Mouse (Mus musculus) ovary, postnatal 36 days (tissue): ENCODE data around the gene Pogz.
A peak's percentile ranks its signal among the peaks of the same experiment; 100 is the strongest.

Source experiments
- DNase-seq: peaks from one replicate; pipeline ENCODE4 v3.0.0; 2022; ENCODE audit warnings: low spot score, mixed read lengths

The Pogz gene

DNA sequence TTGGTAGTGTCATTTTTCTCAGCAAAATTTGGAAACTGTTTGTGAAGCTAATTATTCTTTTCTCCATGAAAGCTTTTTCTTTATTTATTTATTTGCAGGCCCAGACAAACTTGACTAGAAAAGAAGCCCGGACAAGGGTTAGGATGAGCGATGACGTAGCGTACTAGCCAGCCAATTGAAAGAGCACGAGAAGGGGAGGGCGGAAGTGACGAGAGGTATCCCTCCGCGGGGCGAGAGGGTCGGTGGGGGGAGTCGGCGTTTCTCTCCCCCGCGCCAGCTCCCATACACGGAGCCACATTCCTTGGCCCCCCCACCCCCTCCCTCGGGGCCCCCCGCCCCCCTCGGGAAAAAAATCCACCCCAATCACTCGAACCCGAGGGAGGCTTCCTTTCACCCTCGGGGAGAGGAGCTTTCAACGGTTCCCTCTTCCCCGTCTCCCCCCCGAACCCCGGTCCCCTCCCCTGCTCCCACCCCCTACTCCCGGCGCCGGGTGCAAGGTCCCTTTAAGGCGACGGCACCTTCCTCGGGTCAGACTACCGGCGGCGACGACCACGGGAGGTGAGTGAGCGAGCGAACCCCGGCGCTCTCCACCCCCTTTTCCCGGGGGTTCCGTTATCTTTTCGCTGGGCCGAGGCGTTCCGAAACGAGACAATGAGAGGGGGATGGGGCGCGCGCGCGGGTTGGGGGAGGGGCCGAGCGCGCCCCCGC, at the start of gene Pogz:
Pogz (plus strand) TSS at position 385 of the 708 bp plus-strand sequence.
- peak; percentile 93 for DNase-seq

DNA sequence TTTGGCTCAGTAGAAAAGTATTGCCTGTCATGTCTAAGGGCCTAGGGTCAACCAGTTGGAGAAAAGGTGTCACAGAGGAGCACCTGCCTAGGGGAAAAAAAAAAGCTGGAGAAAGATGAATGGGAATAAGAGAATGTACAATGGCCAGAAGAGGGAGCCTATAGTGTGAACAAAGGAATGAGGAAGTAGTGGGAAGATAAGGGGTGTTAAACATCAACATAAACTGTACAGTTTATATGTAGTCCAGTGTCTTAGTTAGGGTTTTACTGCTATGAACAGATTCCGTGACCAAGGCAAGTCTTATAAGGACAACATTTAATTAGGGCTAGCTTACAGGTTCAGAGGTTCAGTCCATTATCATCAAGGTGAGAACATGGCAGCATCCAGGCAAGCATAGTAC, 48.3 kb upstream of the Pogz start:
- no peak for DNase-seq

DNA sequence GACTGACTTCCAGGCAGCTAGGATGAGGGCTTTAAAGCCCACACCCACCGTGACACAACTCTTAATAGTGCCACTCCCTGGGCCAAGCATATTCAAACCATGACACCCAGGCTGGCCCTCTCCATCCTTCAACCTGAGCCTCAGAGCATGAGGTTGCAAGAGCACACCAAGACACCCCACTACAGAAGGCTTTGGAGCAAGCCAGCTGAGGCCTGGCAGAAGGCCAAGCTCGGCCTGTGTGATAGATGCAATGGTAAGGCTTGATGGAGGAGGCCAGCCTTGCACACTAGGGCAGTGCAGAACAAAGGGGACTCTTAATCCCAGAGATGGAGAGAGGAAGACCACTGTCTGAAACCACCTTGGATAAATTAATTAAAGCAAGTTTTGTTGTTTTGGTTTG, 47.9 kb upstream of the Pogz start:
- DNase-seq, result no peak

DNA sequence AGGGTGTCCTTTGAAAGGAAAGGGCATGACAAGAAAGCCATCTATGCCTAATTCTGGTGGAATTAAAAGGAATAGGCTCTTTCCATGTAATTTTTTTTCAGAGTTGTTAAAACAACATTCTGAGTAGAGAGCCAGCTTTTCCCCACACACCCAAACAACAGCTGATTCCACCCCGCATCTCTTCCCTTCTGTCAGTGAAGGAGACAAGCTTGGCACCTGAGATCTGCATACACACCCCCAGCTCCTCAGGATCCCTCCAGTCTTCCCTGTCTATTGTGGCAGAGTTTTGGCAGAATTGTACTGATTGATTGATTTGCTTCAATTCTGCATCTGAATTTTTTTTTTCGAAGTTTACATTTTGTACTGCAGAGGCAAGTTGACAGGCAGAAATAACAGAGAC, 45.1 kb upstream of the Pogz start:
- DNase-seq, result no peak

DNA sequence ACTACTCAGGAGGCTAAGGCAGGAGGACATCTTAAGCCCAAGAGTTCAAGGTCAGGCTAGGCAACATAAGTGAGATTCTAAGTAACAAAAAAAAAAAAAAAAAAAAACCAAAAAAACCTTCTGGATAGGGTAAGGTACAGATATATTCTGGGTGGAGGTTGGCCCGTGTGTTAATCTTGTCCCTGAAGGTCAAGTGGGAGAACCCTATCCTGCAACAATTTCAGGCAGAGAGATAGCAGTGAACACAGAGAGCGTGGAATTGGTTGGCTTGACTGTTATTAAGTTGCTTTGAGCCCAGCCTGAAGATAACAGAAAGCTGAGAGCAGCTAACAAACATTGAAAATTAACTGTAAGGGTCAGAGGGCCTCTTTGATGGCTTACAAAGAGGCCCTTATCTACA, 43.7 kb upstream of the Pogz start:
- DNase-seq, result no peak

GRCm38 (mm10) chr3:94794359-94794758, 43.0 kb upstream of the Pogz start:
- DNase-seq, result no peak

GRCm38 (mm10) chr3:94795596-94796140, 41.7 kb upstream of the Pogz start:
- DNase-seq, result no peak

GRCm38 (mm10) chr3:94796181-94796580, 41.2 kb upstream of the Pogz start:
- DNase-seq, result no peak

GRCm38 (mm10) chr3:94804146-94804545, 33.2 kb upstream of the Pogz start:
- DNase-seq, result no peak

GRCm38 (mm10) chr3:94804976-94805375, 32.4 kb upstream of the Pogz start:
- no peak for DNase-seq

DNA sequence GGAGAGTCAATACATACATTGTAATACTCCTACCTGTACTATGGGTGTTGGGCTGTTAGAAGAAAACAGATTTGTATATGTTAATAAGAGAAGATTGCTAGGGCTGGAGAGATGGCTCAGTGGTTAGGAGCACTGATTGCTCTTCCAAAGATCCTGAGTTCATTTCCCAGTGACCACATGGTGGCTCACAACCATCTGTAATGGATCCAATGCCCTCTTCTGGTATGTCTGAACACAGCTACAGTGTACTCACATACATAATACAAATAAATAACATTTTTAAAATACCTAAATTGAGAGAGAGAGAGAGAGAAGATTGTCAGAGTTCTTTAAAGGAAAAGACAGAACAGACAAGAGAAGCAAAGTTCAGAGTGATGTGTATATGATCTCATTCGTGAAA, 29.1 kb upstream of the Pogz start:
- no peak for DNase-seq

DNA sequence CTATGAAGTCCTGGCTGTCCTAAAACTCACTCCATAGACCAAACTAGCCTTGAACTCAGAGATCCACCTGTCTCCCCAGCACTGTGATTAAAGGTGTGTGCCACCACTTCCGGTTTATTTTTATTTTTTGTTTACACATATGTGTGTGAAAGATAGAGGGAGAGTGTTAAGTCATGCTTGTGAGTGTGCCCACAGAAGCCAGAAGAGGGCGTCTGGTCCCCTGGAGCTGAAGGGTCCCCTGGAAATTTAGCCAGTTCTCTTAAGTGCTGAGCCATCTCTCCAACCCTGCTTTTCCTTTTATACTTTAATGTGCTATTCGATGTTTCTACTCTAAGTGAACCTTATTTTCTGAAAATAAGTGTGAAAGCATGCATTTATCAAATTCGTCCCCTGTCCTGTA, 25.7 kb upstream of the Pogz start:
- DNase-seq, result no peak

DNA sequence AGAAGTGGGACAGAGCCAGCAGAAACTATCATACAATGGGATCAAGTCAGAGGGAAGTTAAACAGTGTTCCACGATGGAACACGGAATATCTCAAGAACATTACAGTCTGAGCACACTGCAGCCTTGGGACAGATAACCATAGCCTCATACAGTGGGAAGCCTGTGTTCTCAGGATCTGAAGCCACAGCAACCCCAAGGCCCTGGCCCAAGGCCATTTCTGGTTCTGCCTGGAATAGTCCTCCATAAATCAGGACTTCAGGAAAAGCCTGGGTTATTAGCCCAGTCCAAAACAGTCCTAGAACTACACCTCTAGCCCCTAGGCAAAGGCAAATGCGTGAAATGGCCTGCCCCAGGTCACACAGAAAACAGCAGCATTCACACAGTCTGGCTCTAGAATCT, 23.7 kb upstream of the Pogz start:
- peak; percentile 61 for DNase-seq

- no peak for DNase-seq
Observed at GRCm38 (mm10) chr3:94814063-94814462, 23.3 kb upstream of the Pogz start.

DNA sequence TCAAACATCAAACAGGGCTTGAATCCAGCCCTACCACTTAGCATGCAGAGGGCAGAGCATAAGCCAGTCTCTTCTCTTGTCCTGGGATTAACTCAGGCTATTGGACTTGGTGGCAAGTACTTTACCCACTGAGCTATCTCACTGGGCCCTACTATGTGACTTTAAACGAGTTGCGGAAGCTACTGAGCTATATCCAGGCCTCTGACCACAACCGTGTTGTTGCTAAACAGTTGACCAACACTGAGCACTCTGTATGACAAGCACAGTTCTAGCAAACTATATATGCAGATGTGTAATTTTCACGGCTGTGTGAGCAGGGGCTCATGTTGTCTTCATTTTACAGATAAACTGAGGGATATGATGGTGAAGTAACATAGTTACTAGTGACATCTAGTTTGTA, 22.7 kb upstream of the Pogz start:
- DNase-seq, result no peak

DNA sequence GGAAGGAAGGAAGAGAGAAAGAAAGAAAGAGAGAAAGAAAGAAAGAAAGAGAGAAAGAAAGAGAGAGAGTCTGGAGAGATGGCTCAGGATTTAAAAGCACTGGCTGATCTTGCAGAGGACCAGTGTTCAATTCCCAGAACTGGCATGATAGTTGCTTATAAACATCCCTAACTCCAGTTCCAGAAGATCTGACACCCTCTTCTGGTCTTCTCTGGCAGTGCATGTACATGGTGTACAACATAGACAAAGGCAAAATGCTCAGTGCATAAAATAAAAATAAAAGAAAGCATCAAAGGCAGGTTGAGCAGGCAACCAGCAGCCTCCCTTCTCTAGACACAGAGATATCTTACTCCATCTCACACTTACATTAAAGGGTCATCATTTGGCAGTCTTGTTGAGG, 21.8 kb upstream of the Pogz start:
- no peak for DNase-seq

DNA sequence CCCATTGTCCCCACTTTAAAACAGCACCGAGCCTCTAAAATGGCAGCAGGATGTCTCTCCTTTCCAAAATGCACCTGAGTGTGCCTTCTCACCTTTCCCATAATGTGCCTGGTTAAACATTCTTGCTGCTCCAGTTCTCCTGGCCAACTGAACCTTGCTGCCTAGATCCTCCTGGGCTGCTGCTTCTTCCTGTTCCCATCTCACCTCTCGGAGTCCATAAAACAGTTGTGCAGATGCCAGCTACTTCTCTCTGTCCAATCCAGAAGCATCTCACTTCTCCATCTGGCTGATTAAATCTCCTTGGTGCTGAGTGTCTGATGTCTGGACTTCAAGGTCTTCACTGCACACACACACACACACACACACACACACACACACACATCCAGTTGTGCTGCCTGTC, 19.6 kb upstream of the Pogz start:
- DNase-seq, result no peak

DNA sequence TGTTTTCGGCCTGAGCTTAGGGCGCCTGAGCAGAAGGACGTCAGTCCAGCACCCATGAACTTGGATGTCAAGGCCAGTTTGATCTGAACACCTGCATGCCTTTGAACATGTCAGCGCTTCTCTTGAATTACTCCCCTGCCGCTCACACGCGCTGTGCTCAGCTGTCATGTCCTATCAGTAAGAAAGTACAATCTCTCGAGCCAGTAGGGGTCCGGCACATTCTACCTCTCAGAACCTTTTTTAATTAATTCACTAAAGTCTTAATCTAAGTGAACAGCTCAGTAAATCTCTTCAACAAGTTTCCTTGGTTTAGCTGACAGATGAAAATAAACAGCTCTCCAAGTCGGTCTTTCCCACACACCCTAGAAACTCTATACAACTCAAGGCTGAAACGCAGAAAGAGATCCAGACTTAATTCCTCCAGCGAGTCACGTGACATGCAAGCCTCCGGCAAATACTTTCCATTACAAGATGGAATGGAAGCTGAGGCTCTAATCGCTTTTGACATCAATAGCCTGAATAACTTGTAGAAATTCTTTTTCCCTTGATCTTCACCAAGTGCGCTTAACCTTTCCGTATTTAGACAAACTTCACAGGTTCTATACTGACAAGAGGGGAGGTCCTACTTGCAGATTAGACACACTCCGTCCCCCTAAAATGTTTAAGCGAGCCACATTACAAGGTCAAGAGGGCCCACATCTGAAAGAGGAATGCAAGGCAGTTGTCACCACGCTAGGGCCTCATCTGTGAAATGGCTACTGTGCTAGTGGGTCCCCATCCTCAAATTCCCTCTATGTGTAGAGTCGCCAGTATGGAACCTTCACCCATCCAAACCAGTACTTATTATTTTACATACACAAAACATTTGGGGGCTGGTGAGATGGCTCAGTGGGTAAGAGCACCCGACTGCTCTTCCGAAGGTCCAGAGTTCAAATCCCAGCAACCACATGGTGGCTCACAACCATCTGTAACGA, 17.6 kb upstream of the Pogz start:
- DNase-seq, result no peak

DNA sequence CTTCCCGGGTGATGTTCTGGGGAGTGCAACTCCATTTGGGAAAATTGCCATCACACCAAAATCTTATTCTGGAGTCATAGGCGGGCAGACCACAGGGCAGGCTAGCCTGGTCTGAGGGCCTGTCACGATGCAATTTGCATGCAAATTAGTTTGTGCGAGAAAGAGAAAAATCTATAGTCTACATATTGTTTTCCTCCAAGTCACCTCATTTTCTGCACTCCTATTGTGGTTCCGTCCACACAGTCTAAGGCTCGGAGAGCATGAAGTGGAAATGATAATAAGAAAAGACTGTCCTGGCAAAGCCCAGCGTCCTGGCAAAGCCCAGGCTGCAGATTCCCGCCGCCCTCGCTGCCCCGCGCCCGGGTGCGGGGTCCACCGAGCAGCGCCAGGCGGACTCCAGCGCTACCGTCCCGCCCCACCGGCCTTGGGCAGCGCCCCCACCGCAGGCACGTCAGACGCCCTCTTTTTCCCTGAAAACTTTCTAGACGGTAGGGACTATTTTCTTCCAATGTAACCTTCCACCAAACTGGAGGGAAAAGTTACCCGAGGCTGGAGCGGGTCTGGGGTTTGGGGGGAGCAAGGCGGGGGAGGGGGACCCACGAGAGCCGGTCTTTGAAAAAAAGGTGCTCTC, 16.2 kb upstream of the Pogz start:
- DNase-seq, result peak; percentile 65

- DNase-seq, result no peak
Observed at GRCm38 (mm10) chr3:94822082-94822481, 15.3 kb upstream of the Pogz start.

DNA sequence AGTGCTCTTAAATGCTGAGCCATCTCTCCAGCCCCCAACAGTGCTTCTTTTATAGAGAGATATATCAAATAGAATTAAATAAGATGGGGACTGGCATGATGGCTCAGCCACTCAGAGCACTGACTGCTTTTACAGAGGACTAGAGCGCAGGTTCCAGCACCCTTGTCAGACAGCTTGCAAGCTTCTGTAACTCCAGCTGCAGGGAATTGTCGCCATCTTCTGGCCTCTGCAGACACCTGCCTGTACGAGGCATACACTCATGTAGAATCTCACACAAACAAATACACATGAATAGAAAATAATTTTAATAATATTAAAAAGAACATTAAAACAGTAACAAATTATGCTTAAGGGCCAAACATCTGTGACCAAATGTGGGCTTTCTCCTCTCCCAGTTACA, 13.3 kb upstream of the Pogz start:
- no peak for DNase-seq

DNA sequence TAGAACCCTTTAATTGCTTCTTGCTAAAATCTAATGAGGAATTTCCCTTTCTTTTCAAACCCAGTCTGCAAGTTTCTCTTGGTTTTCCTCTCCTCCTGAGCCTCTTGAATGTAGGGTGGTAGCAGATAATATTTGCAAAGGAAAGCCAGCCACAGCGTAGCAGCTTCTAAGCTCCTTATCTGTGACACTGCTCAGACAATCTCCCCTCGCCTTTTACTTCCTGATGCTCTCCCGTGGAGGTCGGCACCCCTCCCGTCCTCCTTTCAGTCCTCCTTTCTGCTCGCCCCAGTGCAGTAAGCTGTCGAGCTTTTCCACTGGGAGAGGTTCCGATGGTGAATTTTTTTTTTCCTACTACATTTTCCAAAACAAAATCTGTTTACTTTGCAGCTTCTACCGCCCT, 5.3 kb upstream of the Pogz start:
- DNase-seq, result no peak

GRCm38 (mm10) chr3:94832701-94833100, 4.7 kb upstream of the Pogz start:
- DNase-seq, result no peak
